Mouse (Mus musculus) cerebellum, adult 2 months (tissue): Measurements from ENCODE around the gene Pmp22. TPM values are rescaled to one million over a fixed set of nuclear protein-coding genes. Genes with fewer than 3 reads are reported as not detected.

ENCODE experiments used
- DNase-seq, 2 experiments: peaks; one replicate each; pipeline ENCODE4 v3.0.0; 2021
- H3K27ac ChIP-seq: fragments of 200-500 bp; 2 replicates; pipeline ENCODE4 v1.5.1; 2012; ENCODE audit warnings: low read length, control low read depth, inconsistent platforms; ENCODE audit not compliant: insufficient read depth
- H3K27me3 ChIP-seq: fragments of 200-500 bp; 2 replicates; pipeline ENCODE4 v1.6.1; 2012; ENCODE audit warnings: inconsistent platforms, mild to moderate bottlenecking, low read length, moderate library complexity; ENCODE audit not compliant: control insufficient read depth, insufficient read depth
- H3K4me1 ChIP-seq: fragments of 200-500 bp; 2 replicates; pipeline ENCODE4 v1.6.1; 2011; ENCODE audit warnings: low read length; ENCODE audit not compliant: control insufficient read depth, insufficient read depth
- H3K4me3 ChIP-seq: fragments of 200-500 bp; replicated peaks from 2 replicates; pipeline ENCODE3; 2011; ENCODE audit warnings: mild to moderate bottlenecking, low read depth, low read length, control low read depth; ENCODE audit not compliant: insufficient read depth
- CTCF ChIP-seq: fragments of 200-500 bp; IDR thresholded peaks from 2 replicates; pipeline ENCODE4 v1.5.1; 2011; ENCODE audit warnings: low read depth, mild to moderate bottlenecking, control low read depth, low read length, moderate library complexity, borderline replicate concordance; ENCODE audit not compliant: insufficient read depth
- POLR2A ChIP-seq: fragments of 200-500 bp; IDR thresholded peaks from 2 replicates; pipeline ENCODE4 v1.6.1; 2011; ENCODE audit warnings: low read length, control low read depth, borderline replicate concordance; ENCODE audit not compliant: insufficient read depth
- WGBS: fragments of 180-500 bp; shearing (Covaris S2); methylation state at CpG from one replicate; pipeline ENCODE4 v1.1.7; 2018; 5-methylcytosine and 5-hydroxymethylcytosine counted together
- polyA plus RNA-seq: library from polyadenylated mRNA; depleted of rRNA; stranded (reverse); fragments of >200 nt; gene quantifications from 2 replicates; pipeline ENCODE4 v1.2.3, GENCODE M21; 2012

The Pmp22 gene
- polyA plus RNA-seq, 1 experiment = 60.8 TPM

DNA sequence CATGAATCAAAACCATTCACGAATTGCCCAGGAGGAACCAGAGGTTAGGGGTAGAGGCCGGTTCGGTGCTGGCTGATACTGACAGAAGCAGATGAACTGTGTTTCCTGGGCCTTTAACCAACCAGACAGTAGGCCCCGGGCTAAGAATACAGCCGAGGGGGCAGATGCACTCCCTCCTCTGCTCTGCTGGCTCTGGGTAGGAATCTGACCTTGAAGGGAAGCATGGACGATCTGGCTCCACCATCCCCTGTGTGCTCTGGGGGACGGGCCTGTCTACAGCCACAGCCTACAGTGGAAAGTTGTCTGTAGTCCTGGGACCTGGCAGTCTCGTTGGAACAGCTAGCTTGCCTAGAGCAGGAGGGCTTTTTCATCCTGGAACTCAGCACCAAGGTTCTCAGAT is 14.7 kb downstream of the Pmp22 start:
- 71% methylated on average over 8 of the region's 8 CpGs for WGBS
- no peak for DNase-seq

GRCm38 (mm10) chr11:63146601-63147000 is 17.8 kb downstream of the Pmp22 start:
- Histone ChIP-seq H3K4me1 (no peaks in the 10 kb centered on the region), H3K27me3 (no peaks in the 10 kb centered on the region), H3K4me3 (no peak overlapping the region), H3K27ac (no peak overlapping the region)
- TF ChIP-seq CTCF = no peak
- TF ChIP-seq POLR2A = no peak
- DNase-seq = no peak
- 81% methylated on average over 7 of the region's 7 CpGs for WGBS

More for the DNA sequence above, 14.7 kb downstream of the Pmp22 start:
- no peaks in the 10 kb centered on the region for H3K4me1 ChIP-seq
- TF ChIP-seq CTCF (no peak), POLR2A (no peak)
- H3K27me3 ChIP-seq = no peaks in the 10 kb centered on the region
- H3K4me3 ChIP-seq = no peak overlapping the region
- H3K27ac ChIP-seq = no peak overlapping the region

DNA sequence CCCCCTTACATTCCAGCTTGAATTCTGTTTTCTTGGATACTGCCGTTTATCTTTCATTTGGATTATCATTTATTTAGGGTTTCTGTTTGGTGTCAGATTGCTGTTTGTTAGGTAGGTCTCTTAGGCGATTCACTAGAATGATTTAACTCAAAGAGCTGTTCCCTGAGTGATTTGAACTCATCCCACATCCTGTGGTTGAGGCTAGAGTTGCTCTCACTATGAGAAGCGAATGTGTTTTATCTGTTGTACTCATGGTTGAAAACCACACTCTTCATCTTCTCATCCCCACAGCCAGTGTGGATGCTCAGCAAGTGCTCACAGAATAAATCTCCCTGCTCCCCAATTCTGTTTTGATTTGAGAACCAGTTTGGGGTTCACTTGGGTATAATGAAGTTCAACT is 19.5 kb downstream of the Pmp22 start:
- WGBS = 81% methylated on average over 3 of the region's 3 CpGs
- TF ChIP-seq CTCF (no peak), POLR2A (no peak)

DNA sequence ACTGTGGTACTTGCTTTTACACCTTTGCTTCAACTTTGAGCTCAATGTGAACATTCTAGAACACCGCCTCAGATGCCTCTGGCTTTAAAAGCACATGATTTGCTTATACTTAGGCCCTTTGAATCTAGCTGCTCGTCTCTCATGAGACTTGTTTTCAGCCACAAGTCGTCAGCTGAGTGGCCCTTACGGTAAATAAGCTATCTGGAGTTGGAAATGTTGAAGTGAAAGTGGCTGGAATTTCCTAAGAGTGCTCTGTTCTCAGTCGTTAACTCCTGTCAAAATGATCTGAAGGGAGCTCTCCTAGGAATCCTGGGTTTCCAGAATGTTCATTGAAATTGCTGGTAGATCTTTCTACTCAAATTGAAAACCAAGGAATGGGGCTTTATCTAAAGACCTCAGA is 23.1 kb downstream of the Pmp22 start:
- Histone ChIP-seq H3K27ac (no peak overlapping the region), H3K4me3 (no peak overlapping the region), H3K4me1 (no peaks in the 10 kb centered on the region), H3K27me3 (no peaks in the 10 kb centered on the region)
- DNase-seq = no peak
- WGBS = 89% methylated on average over 5 of the region's 5 CpGs
- TF ChIP-seq POLR2A (no peak), CTCF (no peak)

More for the DNA sequence above, 19.5 kb downstream of the Pmp22 start:
- H3K4me3 ChIP-seq = no peak overlapping the region
- no peaks in the 10 kb centered on the region for H3K27me3 ChIP-seq
- H3K4me1 ChIP-seq = no peaks in the 10 kb centered on the region
- DNase-seq = no peak
- H3K27ac ChIP-seq = no peak overlapping the region

GRCm38 (mm10) chr11:63157117-63157516 is 28.3 kb downstream of the Pmp22 start:
- H3K4me1 ChIP-seq = no peaks in the 10 kb centered on the region
- H3K4me3 ChIP-seq = no peak overlapping the region
- TF ChIP-seq CTCF = no peak
- TF ChIP-seq POLR2A = no peak
- WGBS = 87% methylated on average over 4 of the region's 4 CpGs
- DNase-seq = no peak
- no peak overlapping the region for H3K27ac ChIP-seq
- H3K27me3 ChIP-seq = no peaks in the 10 kb centered on the region

- no peak overlapping the region for H3K4me3 ChIP-seq
- no peaks in the 10 kb centered on the region for H3K4me1 ChIP-seq
- H3K27me3 ChIP-seq = no peaks in the 10 kb centered on the region
- no peak for DNase-seq
- TF ChIP-seq POLR2A (no peak), CTCF (no peak)
- no peak overlapping the region for H3K27ac ChIP-seq
Observed at GRCm38 (mm10) chr11:63160926-63161325, 32.1 kb downstream of the Pmp22 start.

GRCm38 (mm10) chr11:63162806-63163205 is 34.0 kb downstream of the Pmp22 start:
- no peaks in the 10 kb centered on the region for H3K27me3 ChIP-seq
- H3K4me1 ChIP-seq = no peaks in the 10 kb centered on the region
- H3K27ac ChIP-seq = no peak overlapping the region
- DNase-seq = no peak
- WGBS = 79% methylated on average over 2 of the region's 2 CpGs
- TF ChIP-seq POLR2A (no peak), CTCF (no peak)
- no peak overlapping the region for H3K4me3 ChIP-seq

- no peak for TF ChIP-seq POLR2A
- TF ChIP-seq CTCF = no peak
- no peak for DNase-seq
- Histone ChIP-seq H3K4me3 (no peak overlapping the region), H3K4me1 (no peaks in the 10 kb centered on the region), H3K27ac (no peak overlapping the region), H3K27me3 (no peaks in the 10 kb centered on the region)
- 62% methylated on average over 8 of the region's 8 CpGs for WGBS
Observed at GRCm38 (mm10) chr11:63163550-63163949, 34.8 kb downstream of the Pmp22 start.

GRCm38 (mm10) chr11:63163986-63164682 is 35.4 kb downstream of the Pmp22 start:
- Histone ChIP-seq H3K4me3 (no peak overlapping the region), H3K4me1 (no peaks in the 10 kb centered on the region), H3K27me3 (no peaks in the 10 kb centered on the region), H3K27ac (no peak overlapping the region)
- 88% methylated on average over 6 of the region's 6 CpGs for WGBS
- no peak for DNase-seq
- TF ChIP-seq CTCF = no peak
- no peak for TF ChIP-seq POLR2A
